In genomic region chr7:116198407-116198806, GRCm38 (mm10) we compare ENCODE assay signal across 8 mouse cellular contexts.
DNase-seq lines count a peak whose midpoint lies in the region; ATAC-seq and TF ChIP-seq lines count a peak whose summit lies in the region.

No protein-coding gene starts in this region.

- no peaks in the 10 kb centered on the region for H3K9me3 ChIP-seq in embryonic facial prominence, embryonic 11.5 days (replicated peaks; ENCODE audit: control insufficient read depth, low read length)
- H3K9me3 ChIP-seq in kidney, embryonic 14.5 days (ENCODE audit: control insufficient read depth, low read length), result no peaks in the 10 kb centered on the region

- WGBS in embryonic facial prominence, embryonic 11.5 days, result 19% methylated on average over 7 of the region's 7 CpGs
- WGBS in kidney, embryonic 14.5 days, result 14% methylated on average over 7 of the region's 7 CpGs
- WGBS in small intestine, adult 2 months, result 11% methylated on average over 7 of the region's 7 CpGs

- H3K9ac ChIP-seq in embryonic facial prominence, embryonic 11.5 days (replicated peaks; ENCODE audit: low read length), result no peak overlapping the region
- H3K9ac ChIP-seq in kidney, embryonic 14.5 days (ENCODE audit: low read depth, low read length), result no peak overlapping the region

- peak; percentile 37 to 59 for DNase-seq in lung, adult 18-20 months
- DNase-seq in lung, postnatal 25 days (ENCODE audit: low spot score), result no peak
- DNase-seq in embryonic facial prominence, embryonic 11.5 days (ENCODE audit: low spot score), result peak; percentile 35
- no peak for DNase-seq in cerebellum, postnatal 25 days
- DNase-seq in gastrocnemius, postnatal 25 days, result no peak
- no peak for DNase-seq in layer of hippocampus, adult 9-11 months

- no peaks in the 10 kb centered on the region for H3K4me1 ChIP-seq in embryonic facial prominence, embryonic 11.5 days (ENCODE audit: control insufficient read depth, insufficient read depth, low read length)
- H3K4me1 ChIP-seq in kidney, embryonic 14.5 days (ENCODE audit: control insufficient read depth, insufficient read depth, low read length), result peaks cover 25% of the 10 kb centered on the region
- H3K4me1 ChIP-seq in small intestine, adult 2 months (ENCODE audit: control insufficient read depth, insufficient read depth, insufficient read length, low read length), result peaks cover 59% of the 10 kb centered on the region

- no peak overlapping the region for H3K4me3 ChIP-seq in embryonic facial prominence, embryonic 11.5 days (ENCODE audit: low read depth, low read length)
- H3K4me3 ChIP-seq in kidney, embryonic 14.5 days (ENCODE audit: low read length), result no peak overlapping the region
- peak overlapping the region; percentile 51 for H3K4me3 ChIP-seq in small intestine, adult 2 months (ENCODE audit: low read depth, low read length)

- no peaks in the 10 kb centered on the region for H3K36me3 ChIP-seq in embryonic facial prominence, embryonic 11.5 days (replicated peaks; ENCODE audit: control insufficient read depth, insufficient read depth, low read depth, low read length)
- no peaks in the 10 kb centered on the region for H3K36me3 ChIP-seq in kidney, embryonic 14.5 days (ENCODE audit: control insufficient read depth, insufficient read depth, low read length)
- no peaks in the 10 kb centered on the region for H3K36me3 ChIP-seq in small intestine, adult 2 months (ENCODE audit: control insufficient read depth, insufficient read depth, low read length)

- no peaks in the 10 kb centered on the region for H3K27me3 ChIP-seq in embryonic facial prominence, embryonic 11.5 days (ENCODE audit: control insufficient read depth, insufficient read depth, low read length)
- H3K27me3 ChIP-seq in kidney, embryonic 14.5 days (ENCODE audit: control insufficient read depth, insufficient read depth, low read length), result no peaks in the 10 kb centered on the region
- H3K27me3 ChIP-seq in small intestine, adult 2 months (ENCODE audit: control insufficient read depth, insufficient read depth, low read length), result no peaks in the 10 kb centered on the region

- no peak overlapping the region for H3K4me2 ChIP-seq in embryonic facial prominence, embryonic 11.5 days (ENCODE audit: low read depth, low read length)
- H3K4me2 ChIP-seq in kidney, embryonic 14.5 days (replicated peaks; ENCODE audit: low read depth, low read length), result peak overlapping the region; percentile 21; the same call in 1 of the 2 replicates

- H3K27ac ChIP-seq in embryonic facial prominence, embryonic 11.5 days (replicated peaks; ENCODE audit: low read depth, low read length), result no peak overlapping the region
- H3K27ac ChIP-seq in kidney, embryonic 14.5 days (ENCODE audit: low read depth, low read length), result no peak overlapping the region; the same call in 1 of the 2 replicates
- H3K27ac ChIP-seq in small intestine, adult 2 months (ENCODE audit: insufficient read depth, low read depth, low read length), result peak overlapping the region; percentile 90

- TF ChIP-seq POLR2A in small intestine, adult 2 months (IDR thresholded peaks at IDR 0.05; ENCODE audit: low read depth, low read length), result peak; percentile 34; the same call in 1 of the 2 replicates

- no peak for TF ChIP-seq CTCF in small intestine, adult 2 months (IDR thresholded peaks at IDR 0.05; ENCODE audit: extremely low read depth, insufficient read length, insufficient replicate concordance, low read depth, low read length)

- ATAC-seq in embryonic facial prominence, embryonic 11.5 days (replicated peaks; ENCODE audit: insufficient number of reproducible peaks, low FRiP score, low TSS enrichment, low read depth), result 0 out of 2 replicates have a peak, but pooled peaks have one; percentile 32
- ATAC-seq in kidney, embryonic 14.5 days (ENCODE audit: low FRiP score, low TSS enrichment), result peak; percentile 73

Comparison
In these comparisons a context has a peak if more than half of its experiments do, and no peak if none do; other contexts are left out.
1. DNase-seq: peak in lung, adult 18-20 months (2 of 2) and embryonic facial prominence, embryonic 11.5 days (single experiment); none in lung, postnatal 25 days (single experiment), cerebellum, postnatal 25 days (0 of 2), gastrocnemius, postnatal 25 days (single experiment) and layer of hippocampus, adult 9-11 months (single experiment).